Mouse (Mus musculus) adipocyte (in vitro differentiated cells): ENCODE data around the gene Pard3.

Experiments used
- DNase-seq: peaks from one replicate; pipeline ENCODE4 v3.0.0-alpha.2; 2016; ENCODE audit warnings: low spot score

The Pard3 gene

GRCm38 (mm10) chr8:127435975-127436374 lies 372.3 kb downstream of the Pard3 start:
- DNase-seq = no peak

- no peak for DNase-seq
Observed at GRCm38 (mm10) chr8:127437613-127438235, 374.0 kb downstream of the Pard3 start.

- DNase-seq = peak; percentile 52
Observed at GRCm38 (mm10) chr8:127438625-127439391, 375.1 kb downstream of the Pard3 start.

- peak; percentile 66 for DNase-seq
Observed at GRCm38 (mm10) chr8:127439392-127440160, 375.9 kb downstream of the Pard3 start.

- peak; percentile 39 for DNase-seq
Observed at GRCm38 (mm10) chr8:127440161-127440833, 376.6 kb downstream of the Pard3 start.

GRCm38 (mm10) chr8:127440834-127441485 lies 377.3 kb downstream of the Pard3 start:
- DNase-seq = peak; percentile 72

GRCm38 (mm10) chr8:127447401-127447800 lies 383.7 kb downstream of the Pard3 start:
- no peak for DNase-seq

- DNase-seq = peak; percentile 19
Observed at GRCm38 (mm10) chr8:127449066-127449840, 385.6 kb downstream of the Pard3 start.

GRCm38 (mm10) chr8:127450954-127451668 lies 387.4 kb downstream of the Pard3 start:
- no peak for DNase-seq

- no peak for DNase-seq
Observed at GRCm38 (mm10) chr8:127452364-127452763, 388.7 kb downstream of the Pard3 start.

GRCm38 (mm10) chr8:127457901-127458300 lies 394.2 kb downstream of the Pard3 start:
- DNase-seq = no peak

- no peak for DNase-seq
Observed at GRCm38 (mm10) chr8:127461173-127461572, 397.5 kb downstream of the Pard3 start.

- peak; percentile 37 for DNase-seq
Observed at GRCm38 (mm10) chr8:127462378-127462935, 398.8 kb downstream of the Pard3 start.

GRCm38 (mm10) chr8:127464300-127464699 lies 400.6 kb downstream of the Pard3 start:
- no peak for DNase-seq

GRCm38 (mm10) chr8:127472204-127472603 lies 408.5 kb downstream of the Pard3 start:
- DNase-seq = no peak

- DNase-seq = peak; percentile 69
Observed at GRCm38 (mm10) chr8:127480003-127480402, 416.3 kb downstream of the Pard3 start.

- no peak for DNase-seq
Observed at GRCm38 (mm10) chr8:127485618-127486017, 421.9 kb downstream of the Pard3 start.

GRCm38 (mm10) chr8:127491963-127492362 lies 428.3 kb downstream of the Pard3 start:
- DNase-seq = no peak

- DNase-seq = no peak
Observed at GRCm38 (mm10) chr8:127495226-127495780, 431.6 kb downstream of the Pard3 start.
